Mouse (Mus musculus) midbrain, postnatal 0 days (tissue): ENCODE measurements at regions not wholly inside any gene's neighbourhood (a gene's known extent, or its start where the extent isn't known, plus 50 kb on each side); places are given as distances from the start of the nearest gene placed in this dataset.

ENCODE experiments used
- ATAC-seq: fragments of 200-750 bp; cut with Nextera tagmentation; 2 replicates; pipeline ENCODE4 v1.8.0; 2017; ENCODE audit warnings: moderate number of reproducible peaks, mild to moderate bottlenecking, moderate TSS enrichment, moderate library complexity; ENCODE audit not compliant: low FRiP score
- DNase-seq: peaks from one replicate; pipeline ENCODE4 v3.0.0-alpha.2; 2015; ENCODE audit warnings: low spot score
- H3K27ac ChIP-seq: fragments of 300-500 bp; sonication (generic); 2 replicates; pipeline ENCODE4 v1.5.1; 2014; ENCODE audit warnings: low read depth, mild to moderate bottlenecking, low read length, mixed read lengths
- H3K27me3 ChIP-seq: fragments of 300-500 bp; sonication (generic); 2 replicates; pipeline ENCODE4 v1.6.1; 2014; ENCODE audit warnings: low read length, control low read depth, mixed read lengths; ENCODE audit not compliant: insufficient read depth
- H3K36me3 ChIP-seq: fragments of 300-500 bp; sonication (generic); 2 replicates; pipeline ENCODE4 v1.6.1; 2014; ENCODE audit warnings: low read length, control low read depth, mixed read lengths; ENCODE audit not compliant: insufficient read depth
- H3K4me1 ChIP-seq: fragments of 300-500 bp; sonication (generic); 2 replicates; pipeline ENCODE4 v1.6.1; 2014; ENCODE audit warnings: mild to moderate bottlenecking, control low read depth, antibody characterized with exemption, low read length, mixed read lengths; ENCODE audit not compliant: insufficient read depth
- H3K4me2 ChIP-seq: fragments of 300-500 bp; sonication (generic); 2 replicates; pipeline ENCODE4 v1.6.1; 2014; ENCODE audit warnings: low read depth, mild to moderate bottlenecking, low read length, mixed read lengths; ENCODE audit not compliant: poor library complexity, severe bottlenecking
- H3K4me3 ChIP-seq: fragments of 300-500 bp; sonication (generic); 2 replicates; pipeline ENCODE4 v1.5.1; 2014; ENCODE audit warnings: low read depth, mild to moderate bottlenecking, low read length, moderate library complexity
- H3K9ac ChIP-seq: fragments of 300-500 bp; sonication (generic); replicated peaks from 2 replicates; pipeline ENCODE4 v1.6.1; 2014; ENCODE audit warnings: mild to moderate bottlenecking, low read length, moderate library complexity, mixed read lengths; ENCODE audit not compliant: poor library complexity, severe bottlenecking
- H3K9me3 ChIP-seq: fragments of 300-500 bp; sonication (generic); 2 replicates; pipeline ENCODE4 v1.6.1; 2016; ENCODE audit warnings: low read length, control low read depth
- CTCF ChIP-seq: IDR thresholded peaks from 2 replicates; pipeline ENCODE4 v1.5.1; 2016; ENCODE audit warnings: antibody characterized with exemption, mild to moderate bottlenecking
- WGBS: fragments of 180-500 bp; shearing (Covaris S2); extraction: QIAGEN DNeasy Blood & Tissue Kit; methylation state at CpG from one replicate; pipeline ENCODE4 v1.1.7; 2014; 5-methylcytosine and 5-hydroxymethylcytosine counted together

GRCm38 (mm10) chr13:35390526-35390880 lies 269.1 kb upstream of the Cdyl start:
- 83% methylated on average over 4 of the region's 4 CpGs for WGBS
- DNase-seq, result no peak
- H3K4me2 ChIP-seq, result no peak overlapping the region
- H3K4me3 ChIP-seq, result no peak overlapping the region
- H3K4me1 ChIP-seq, result no peaks in the 10 kb centered on the region
- no peak for ATAC-seq
- TF ChIP-seq CTCF, result no peak
- H3K27me3 ChIP-seq, result no peaks in the 10 kb centered on the region
- H3K9ac ChIP-seq, result no peak overlapping the region
- H3K36me3 ChIP-seq, result no peaks in the 10 kb centered on the region
- H3K27ac ChIP-seq, result no peak overlapping the region
- no peaks in the 10 kb centered on the region for H3K9me3 ChIP-seq

GRCm38 (mm10) chr13:35392167-35392566 lies 267.5 kb upstream of the Cdyl start:
- no peaks in the 10 kb centered on the region for H3K4me1 ChIP-seq
- no peak overlapping the region for H3K4me3 ChIP-seq
- H3K4me2 ChIP-seq, result no peak overlapping the region
- no peaks in the 10 kb centered on the region for H3K36me3 ChIP-seq
- 91% methylated on average over 6 of the region's 6 CpGs for WGBS
- DNase-seq (no peak), ATAC-seq (no peak)
- H3K27ac ChIP-seq, result no peak overlapping the region
- no peaks in the 10 kb centered on the region for H3K27me3 ChIP-seq
- no peak for TF ChIP-seq CTCF
- no peak overlapping the region for H3K9ac ChIP-seq
- H3K9me3 ChIP-seq, result no peaks in the 10 kb centered on the region

- no peaks in the 10 kb centered on the region for H3K36me3 ChIP-seq
- no peak for TF ChIP-seq CTCF
- no peaks in the 10 kb centered on the region for H3K27me3 ChIP-seq
- ATAC-seq (no peak), DNase-seq (no peak)
- H3K4me2 ChIP-seq, result no peak overlapping the region
- H3K4me1 ChIP-seq, result no peaks in the 10 kb centered on the region
- H3K27ac ChIP-seq, result no peak overlapping the region
- no peak overlapping the region for H3K4me3 ChIP-seq
- H3K9me3 ChIP-seq, result no peaks in the 10 kb centered on the region
- no peak overlapping the region for H3K9ac ChIP-seq
- 79% methylated on average over 4 of the region's 4 CpGs for WGBS
These were observed 264.4 kb upstream of the Cdyl start for GRCm38 (mm10) chr13:35395192-35395591.

- no peak for ATAC-seq
- Histone ChIP-seq H3K9me3 (no peaks in the 10 kb centered on the region), H3K27ac (no peak overlapping the region), H3K4me1 (no peaks in the 10 kb centered on the region), H3K4me3 (no peak overlapping the region), H3K9ac (no peak overlapping the region), H3K27me3 (no peaks in the 10 kb centered on the region), H3K4me2 (no peak overlapping the region), H3K36me3 (no peaks in the 10 kb centered on the region)
- 39% methylated on average over 5 of the region's 5 CpGs for WGBS
- no peak for DNase-seq
- no peak for TF ChIP-seq CTCF
These were observed 264.0 kb upstream of the Cdyl start for GRCm38 (mm10) chr13:35395630-35396029.

- no peak overlapping the region for H3K4me2 ChIP-seq
- H3K27me3 ChIP-seq, result no peaks in the 10 kb centered on the region
- no peaks in the 10 kb centered on the region for H3K4me1 ChIP-seq
- no peak overlapping the region for H3K4me3 ChIP-seq
- no peaks in the 10 kb centered on the region for H3K36me3 ChIP-seq
- no peak overlapping the region for H3K27ac ChIP-seq
- ATAC-seq, result no peak
- no peaks in the 10 kb centered on the region for H3K9me3 ChIP-seq
- 92% methylated on average over 2 of the region's 2 CpGs for WGBS
- H3K9ac ChIP-seq, result no peak overlapping the region
- no peak for DNase-seq
- TF ChIP-seq CTCF, result no peak
These were observed 262.5 kb upstream of the Cdyl start for GRCm38 (mm10) chr13:35397166-35397565.

- Histone ChIP-seq H3K9me3 (no peaks in the 10 kb centered on the region), H3K9ac (no peak overlapping the region), H3K4me3 (no peak overlapping the region), H3K27me3 (no peaks in the 10 kb centered on the region), H3K4me1 (no peaks in the 10 kb centered on the region), H3K27ac (no peak overlapping the region), H3K4me2 (no peak overlapping the region), H3K36me3 (no peaks in the 10 kb centered on the region)
- TF ChIP-seq CTCF, result no peak
- DNase-seq (no peak), ATAC-seq (no peak)
- 64% methylated on average over 8 of the region's 8 CpGs for WGBS
These were observed 261.4 kb upstream of the Cdyl start for GRCm38 (mm10) chr13:35398192-35398591.

- no peaks in the 10 kb centered on the region for H3K36me3 ChIP-seq
- 82% methylated on average over 2 of the region's 2 CpGs for WGBS
- no peak for DNase-seq
These were observed 256.8 kb upstream of the Cdyl start for GRCm38 (mm10) chr13:35402856-35403255.

More at GRCm38 (mm10) chr13:35402856-35403255, 256.8 kb upstream of the Cdyl start:
- Histone ChIP-seq H3K4me3 (no peak overlapping the region), H3K4me1 (no peaks in the 10 kb centered on the region), H3K9ac (no peak overlapping the region), H3K4me2 (no peak overlapping the region), H3K27ac (no peak overlapping the region), H3K9me3 (no peaks in the 10 kb centered on the region), H3K27me3 (no peaks in the 10 kb centered on the region)
- ATAC-seq, result no peak
- TF ChIP-seq CTCF, result no peak
